Comparison of ENCODE assay signal across 8 mouse cellular contexts in genomic region chr15:79687175-79687574, GRCm38 (mm10). TPM values are rescaled to one million over a fixed set of nuclear protein-coding genes. Genes with fewer than 3 reads are reported as not detected.
A peak's percentile ranks its signal among the peaks of the same experiment; 100 is the strongest.
DNase-seq lines count a peak whose midpoint lies in the region; ATAC-seq and TF ChIP-seq lines count a peak whose summit lies in the region.

No protein-coding gene starts in this region.

- WGBS in heart, embryonic 10.5 days: under 1% methylated on average over 33 of the region's 33 CpGs
- under 1% methylated on average over 27 of the region's 33 CpGs for WGBS in liver, embryonic 13.5 days (ENCODE audit: insufficient replicate concordance)
- WGBS in small intestine, adult 2 months: 0% methylated on average over 33 of the region's 33 CpGs

- H3K9me3 ChIP-seq in heart, embryonic 10.5 days: no peaks in the 10 kb centered on the region
- H3K9me3 ChIP-seq in liver, embryonic 13.5 days (replicated peaks): no peaks in the 10 kb centered on the region

- H3K4me3 ChIP-seq in heart, embryonic 10.5 days: peak overlapping the region; percentile 86
- H3K4me3 ChIP-seq in liver, embryonic 13.5 days (replicated peaks): peak overlapping the region; percentile 91
- peak overlapping the region; percentile 80 for H3K4me3 ChIP-seq in small intestine, adult 2 months (ENCODE audit: low read depth, low read length)

- intact Hi-C loops in left cerebral cortex, postnatal 4 days (cut with DNase I): no loop called here
- intact Hi-C loops in left cerebral cortex, postnatal 14 days (cut with DNase I): loop anchor here (2.0 kb wide), 1 partner anchor 16 kb away; the partner anchor contains the start of gene Tomm22
- intact Hi-C loops in gastrocnemius, postnatal 14 days (cut with DNase I; ENCODE audit: low total_unique reads): no loop called here

- H3K36me3 ChIP-seq in heart, embryonic 10.5 days: no peaks in the 10 kb centered on the region
- no peaks in the 10 kb centered on the region for H3K36me3 ChIP-seq in liver, embryonic 13.5 days
- no peaks in the 10 kb centered on the region for H3K36me3 ChIP-seq in small intestine, adult 2 months (ENCODE audit: control insufficient read depth, insufficient read depth, low read length)

- peak; percentile 48 for DNase-seq in left cerebral cortex, postnatal 4 days
- DNase-seq in left cerebral cortex, postnatal 14 days (ENCODE audit: low spot score in 2 of 2): no peak
- peak; percentile 53 for DNase-seq in brain, embryonic 14.5 days (ENCODE audit: low read depth)
- no peak for DNase-seq in heart, embryonic 10.5 days (ENCODE audit: low spot score)
- no peak for DNase-seq in liver, embryonic 13.5 days
- DNase-seq in gastrocnemius, postnatal 14 days: no peak

- no peak for ATAC-seq in liver, embryonic 13.5 days (ENCODE audit: low read depth)
- no peak for ATAC-seq in inflammation-experienced regulatory T-cells, adult 6 months

- TF ChIP-seq POLR2A in brain, embryonic 14.5 days (IDR thresholded peaks at IDR 0.05; ENCODE audit: borderline replicate concordance, extremely low read depth, insufficient read depth, insufficient read length, poor library complexity, severe bottlenecking): no peak
- TF ChIP-seq POLR2A in small intestine, adult 2 months (IDR thresholded peaks at IDR 0.05; ENCODE audit: low read depth, low read length): no peak

- no peaks in the 10 kb centered on the region for H3K27me3 ChIP-seq in heart, embryonic 10.5 days (ENCODE audit: insufficient read depth, poor library complexity, severe bottlenecking)
- H3K27me3 ChIP-seq in liver, embryonic 13.5 days: no peaks in the 10 kb centered on the region
- H3K27me3 ChIP-seq in small intestine, adult 2 months (ENCODE audit: control insufficient read depth, insufficient read depth, low read length): no peaks in the 10 kb centered on the region

- H3K27ac ChIP-seq in heart, embryonic 10.5 days: peak overlapping the region; percentile 95
- peak overlapping the region; percentile 97 for H3K27ac ChIP-seq in liver, embryonic 13.5 days
- H3K27ac ChIP-seq in small intestine, adult 2 months (ENCODE audit: insufficient read depth, low read depth, low read length): peak overlapping the region; percentile 90

- H3K4me1 ChIP-seq in heart, embryonic 10.5 days: peaks cover 66% of the 10 kb centered on the region
- peaks cover 74% of the 10 kb centered on the region for H3K4me1 ChIP-seq in liver, embryonic 13.5 days (replicated peaks)
- peaks cover 26% of the 10 kb centered on the region; the same call in 1 of the 2 replicates for H3K4me1 ChIP-seq in small intestine, adult 2 months (ENCODE audit: control insufficient read depth, insufficient read depth, insufficient read length, low read length)

- H3K4me2 ChIP-seq in liver, embryonic 13.5 days: peak overlapping the region; percentile 87

- no peak for TF ChIP-seq CTCF in brain, embryonic 14.5 days (IDR thresholded peaks at IDR 0.05; ENCODE audit: borderline replicate concordance, extremely low read depth, insufficient read depth, insufficient read length)
- TF ChIP-seq CTCF in small intestine, adult 2 months (IDR thresholded peaks at IDR 0.05; ENCODE audit: extremely low read depth, insufficient read length, insufficient replicate concordance, low read depth, low read length): no peak

- peak overlapping the region; percentile 99 for H3K9ac ChIP-seq in liver, embryonic 13.5 days

RNA-seq across cellular contexts. Expression of gene Josd1, which starts 0.5 kb away (rescaled TPM):
- total RNA-seq in left cerebral cortex, postnatal 4 days (2021): 10 to 100 TPM; 31.2 to 32.0 TPM
- total RNA-seq in left cerebral cortex, postnatal 14 days (2021): 10 to 100 TPM; 56.1 to 66.2 TPM
- 34.9 and 37.4 TPM in 2 replicates for polyA plus RNA-seq in brain, embryonic 14.5 days (2012; rRNA removed)
- 18.4 and 21.0 TPM in 2 replicates for polyA plus RNA-seq in heart, embryonic 10.5 days (2016; fragmentation: Nextera tagmentation; extraction: Ambion mirVana)
- polyA plus RNA-seq in liver, embryonic 13.5 days (2015; fragmentation: Nextera tagmentation; extraction: Ambion mirVana): 20.0 and 21.6 TPM in 2 replicates
- 9.5 and 14.2 TPM in 2 replicates for polyA plus RNA-seq in small intestine, adult 2 months (2012; rRNA removed)
- polyA plus RNA-seq in inflammation-experienced regulatory T-cells, adult 6 months (2017; shearing (Covaris generic)): 1 to 10 TPM; 3.3 to 4.6 (median 4.1) TPM
- total RNA-seq in gastrocnemius, postnatal 14 days (2021): 10 to 100 TPM in 1 of 2 experiments, 1 to 10 TPM in 1; 9.8 to 11.1 TPM

RNA-seq across cellular contexts. Expression of gene Gtpbp1, which starts 3.5 kb away (rescaled TPM):
- total RNA-seq in left cerebral cortex, postnatal 4 days (2021): 10 to 100 TPM; 62.4 to 62.9 TPM
- 10 to 100 TPM; 44.1 to 44.7 TPM for total RNA-seq in left cerebral cortex, postnatal 14 days (2021)
- polyA plus RNA-seq in brain, embryonic 14.5 days (2012; rRNA removed): 41.2 and 61.0 TPM in 2 replicates
- polyA plus RNA-seq in heart, embryonic 10.5 days (2016; fragmentation: Nextera tagmentation; extraction: Ambion mirVana): 38.1 and 38.3 TPM in 2 replicates
- 32.6 and 36.9 TPM in 2 replicates for polyA plus RNA-seq in liver, embryonic 13.5 days (2015; fragmentation: Nextera tagmentation; extraction: Ambion mirVana)
- 18.6 and 34.9 TPM in 2 replicates for polyA plus RNA-seq in small intestine, adult 2 months (2012; rRNA removed)
- 10 to 100 TPM; 18.7 to 22.5 (median 21.5) TPM for polyA plus RNA-seq in inflammation-experienced regulatory T-cells, adult 6 months (2017; shearing (Covaris generic))
- total RNA-seq in gastrocnemius, postnatal 14 days (2021): 10 to 100 TPM; 17.7 to 18.0 TPM

RNA-seq across cellular contexts. Expression of gene Tomm22, which starts 16.5 kb away (rescaled TPM):
- 100 to 1,000 TPM; 109 to 110 TPM for total RNA-seq in left cerebral cortex, postnatal 4 days (2021)
- total RNA-seq in left cerebral cortex, postnatal 14 days (2021): 10 to 100 TPM; 97.8 to 99.7 TPM
- 114 and 142 TPM in 2 replicates for polyA plus RNA-seq in brain, embryonic 14.5 days (2012; rRNA removed)
- polyA plus RNA-seq in heart, embryonic 10.5 days (2016; fragmentation: Nextera tagmentation; extraction: Ambion mirVana): 258 and 286 TPM in 2 replicates
- polyA plus RNA-seq in liver, embryonic 13.5 days (2015; fragmentation: Nextera tagmentation; extraction: Ambion mirVana): 199 and 225 TPM in 2 replicates
- 13.8 and 21.7 TPM in 2 replicates for polyA plus RNA-seq in small intestine, adult 2 months (2012; rRNA removed)
- polyA plus RNA-seq in inflammation-experienced regulatory T-cells, adult 6 months (2017; shearing (Covaris generic)): 100 to 1,000 TPM; 185 to 255 (median 187) TPM
- total RNA-seq in gastrocnemius, postnatal 14 days (2021): 10 to 100 TPM; 78.3 to 80.4 TPM

RNA-seq across cellular contexts. Expression of gene Cby1, which starts 28.2 kb away (rescaled TPM):
- 10 to 100 TPM; 55.6 to 60.1 TPM for total RNA-seq in left cerebral cortex, postnatal 4 days (2021)
- 10 to 100 TPM; 65.3 to 69.2 TPM for total RNA-seq in left cerebral cortex, postnatal 14 days (2021)
- 29.4 and 31.5 TPM in 2 replicates for polyA plus RNA-seq in brain, embryonic 14.5 days (2012; rRNA removed)
- polyA plus RNA-seq in heart, embryonic 10.5 days (2016; fragmentation: Nextera tagmentation; extraction: Ambion mirVana): 42.9 and 48.9 TPM in 2 replicates
- 18.6 and 19.3 TPM in 2 replicates for polyA plus RNA-seq in liver, embryonic 13.5 days (2015; fragmentation: Nextera tagmentation; extraction: Ambion mirVana)
- polyA plus RNA-seq in small intestine, adult 2 months (2012; rRNA removed): 3.1 and 5.6 TPM in 2 replicates
- polyA plus RNA-seq in inflammation-experienced regulatory T-cells, adult 6 months (2017; shearing (Covaris generic)): 10 to 100 TPM; 15.7 to 18.3 (median 16.8) TPM
- 10 to 100 TPM; 17.2 to 18.0 TPM for total RNA-seq in gastrocnemius, postnatal 14 days (2021)

RNA-seq across cellular contexts. Expression of gene Fam227a, which starts 28.4 kb away (rescaled TPM):
- 10 to 100 TPM; 13.5 to 17.2 TPM for total RNA-seq in left cerebral cortex, postnatal 4 days (2021)
- total RNA-seq in left cerebral cortex, postnatal 14 days (2021): 10 to 100 TPM in 1 of 2 experiments, 1 to 10 TPM in 1; 7.0 to 12.4 TPM
- 33.7 and 33.9 TPM in 2 replicates for polyA plus RNA-seq in brain, embryonic 14.5 days (2012; rRNA removed)
- polyA plus RNA-seq in heart, embryonic 10.5 days (2016; fragmentation: Nextera tagmentation; extraction: Ambion mirVana): 0.55 and 1.1 TPM in 2 replicates
- polyA plus RNA-seq in liver, embryonic 13.5 days (2015; fragmentation: Nextera tagmentation; extraction: Ambion mirVana): 0.12 and 0.39 TPM in 2 replicates
- 0.06 and 0.25 TPM in 2 replicates for polyA plus RNA-seq in small intestine, adult 2 months (2012; rRNA removed)
- polyA plus RNA-seq in inflammation-experienced regulatory T-cells, adult 6 months (2017; shearing (Covaris generic)): under 1 TPM in 2 of 3 experiments, not detected in 1; 0.26 to 0.75 TPM
- total RNA-seq in gastrocnemius, postnatal 14 days (2021): 1 to 10 TPM in 1 of 2 experiments, under 1 TPM in 1; 0.53 to 1.4 TPM

Comparison
In these comparisons a context has a peak if more than half of its experiments do, and no peak if none do; other contexts are left out.
1. DNase-seq: peak in left cerebral cortex, postnatal 4 days (single experiment) and brain, embryonic 14.5 days (single experiment); none in left cerebral cortex, postnatal 14 days (0 of 2), heart, embryonic 10.5 days (single experiment), liver, embryonic 13.5 days (single experiment) and gastrocnemius, postnatal 14 days (single experiment).
2. Peak in every context shown above with its lines, with median percentiles within 50 percentile points of each other: H3K27ac ChIP-seq and H3K4me3 ChIP-seq.